Mouse (Mus musculus) E14TG2a.4 (cell line): ENCODE measurements around the gene Ccdc191.

Experiments used
- H3K27me3 ChIP-seq: 2 replicates; pipeline ENCODE4 v1.6.1; 2014; ENCODE audit warnings: low read length, control low read depth; ENCODE audit not compliant: insufficient read depth
- H3K36me3 ChIP-seq: 2 replicates; pipeline ENCODE4 v1.6.1; 2014; ENCODE audit warnings: low read length, control low read depth; ENCODE audit not compliant: insufficient read depth
- H3K4me1 ChIP-seq: replicated peaks from 2 replicates; pipeline ENCODE4 v1.6.1; 2014; ENCODE audit warnings: low read depth, low read length, control low read depth
- H3K4me3 ChIP-seq: replicated peaks from 2 replicates; pipeline ENCODE4 v1.5.1; 2014; ENCODE audit warnings: mild to moderate bottlenecking, low read length
- H3K9me3 ChIP-seq: 2 replicates; pipeline ENCODE4 v1.6.1; 2014; ENCODE audit warnings: low read length, control low read depth
- CTCF ChIP-seq: conservative IDR thresholded peaks from 2 replicates; pipeline ENCODE4 v1.5.1; 2014; ENCODE audit warnings: low read length
- NANOG ChIP-seq: IDR thresholded peaks from 2 replicates; pipeline ENCODE4 v1.6.1; 2014; ENCODE audit warnings: borderline replicate concordance, low read length, mixed read lengths
- POU5F1 ChIP-seq: IDR thresholded peaks from 2 replicates; pipeline ENCODE4 v1.6.1; 2014; ENCODE audit warnings: low read length, borderline replicate concordance

Gene Ccdc191

GRCm38 (mm10) chr16:43963780-43964179 lies 74.2 kb downstream of the Ccdc191 start:
- no peak overlapping the region for H3K4me3 ChIP-seq
- H3K4me1 ChIP-seq: peaks cover 4% of the 10 kb centered on the region
- peaks cover 37% of the 10 kb centered on the region for H3K36me3 ChIP-seq
- no peaks in the 10 kb centered on the region for H3K9me3 ChIP-seq
- no peaks in the 10 kb centered on the region for H3K27me3 ChIP-seq
- no peak for TF ChIP-seq CTCF
- TF ChIP-seq NANOG: no peak
- TF ChIP-seq POU5F1: no peak

GRCm38 (mm10) chr16:43965781-43966389 lies 76.3 kb downstream of the Ccdc191 start:
- TF ChIP-seq NANOG: no peak
- TF ChIP-seq POU5F1: no peak
- no peak for TF ChIP-seq CTCF
- Histone ChIP-seq H3K9me3 (no peaks in the 10 kb centered on the region), H3K4me3 (no peak overlapping the region), H3K4me1 (peaks cover 10% of the 10 kb centered on the region), H3K27me3 (peaks cover 9% of the 10 kb centered on the region; the same call in 1 of the 2 replicates), H3K36me3 (peaks cover 21% of the 10 kb centered on the region)

- H3K4me1 ChIP-seq: peaks cover 29% of the 10 kb centered on the region
- peaks cover 26% of the 10 kb centered on the region for H3K27me3 ChIP-seq
- no peaks in the 10 kb centered on the region for H3K9me3 ChIP-seq
- TF ChIP-seq CTCF (no peak), POU5F1 (no peak), NANOG (no peak)
- H3K4me3 ChIP-seq: no peak overlapping the region
- H3K36me3 ChIP-seq: no peaks in the 10 kb centered on the region
Measured at GRCm38 (mm10) chr16:43970426-43970825, 80.8 kb downstream of the Ccdc191 start.

GRCm38 (mm10) chr16:43971189-43971588 lies 81.6 kb downstream of the Ccdc191 start:
- peaks cover 29% of the 10 kb centered on the region for H3K4me1 ChIP-seq
- TF ChIP-seq CTCF (no peak), POU5F1 (no peak), NANOG (no peak)
- H3K36me3 ChIP-seq: no peaks in the 10 kb centered on the region
- H3K27me3 ChIP-seq: peaks cover 28% of the 10 kb centered on the region
- H3K9me3 ChIP-seq: no peaks in the 10 kb centered on the region
- H3K4me3 ChIP-seq: no peak overlapping the region

- Histone ChIP-seq H3K4me1 (peaks cover 29% of the 10 kb centered on the region), H3K4me3 (no peak overlapping the region), H3K27me3 (peaks cover 33% of the 10 kb centered on the region), H3K9me3 (no peaks in the 10 kb centered on the region), H3K36me3 (no peaks in the 10 kb centered on the region)
- TF ChIP-seq NANOG: no peak
- no peak for TF ChIP-seq CTCF
- no peak for TF ChIP-seq POU5F1
Measured at GRCm38 (mm10) chr16:43971741-43972140, 82.1 kb downstream of the Ccdc191 start.

GRCm38 (mm10) chr16:43972391-43972790 lies 82.8 kb downstream of the Ccdc191 start:
- Histone ChIP-seq H3K9me3 (no peaks in the 10 kb centered on the region), H3K4me3 (no peak overlapping the region), H3K36me3 (no peaks in the 10 kb centered on the region), H3K4me1 (peaks cover 29% of the 10 kb centered on the region), H3K27me3 (peaks cover 38% of the 10 kb centered on the region)
- TF ChIP-seq NANOG (no peak), CTCF (no peak), POU5F1 (no peak)

- H3K4me3 ChIP-seq: peak overlapping the region; percentile 58
- TF ChIP-seq POU5F1 (no peak), CTCF (no peak), NANOG (no peak)
Measured at GRCm38 (mm10) chr16:43973147-43973546, 83.5 kb downstream of the Ccdc191 start.

GRCm38 (mm10) chr16:43973606-43974220 lies 84.1 kb downstream of the Ccdc191 start:
- no peaks in the 10 kb centered on the region for H3K36me3 ChIP-seq
- peaks cover 26% of the 10 kb centered on the region for H3K4me1 ChIP-seq
- H3K27me3 ChIP-seq: peaks cover 48% of the 10 kb centered on the region
- H3K4me3 ChIP-seq: peak overlapping the region; percentile 58
- no peaks in the 10 kb centered on the region for H3K9me3 ChIP-seq
- TF ChIP-seq NANOG: no peak
- TF ChIP-seq CTCF: no peak
- no peak for TF ChIP-seq POU5F1

More at GRCm38 (mm10) chr16:43973147-43973546, 83.5 kb downstream of the Ccdc191 start:
- no peaks in the 10 kb centered on the region for H3K9me3 ChIP-seq
- H3K27me3 ChIP-seq: peaks cover 42% of the 10 kb centered on the region
- H3K4me1 ChIP-seq: peaks cover 29% of the 10 kb centered on the region
- no peaks in the 10 kb centered on the region for H3K36me3 ChIP-seq
